Mouse (Mus musculus) gastrocnemius, adult 2 months (tissue): ENCODE results near the gene Nt5c2. TPM values are rescaled to one million over a fixed set of nuclear protein-coding genes. Genes with fewer than 3 reads are reported as not detected.

Source experiments
- DNase-seq: peaks from one replicate; pipeline ENCODE4 v3.0.0; 2022
- H3K27ac ChIP-seq: fragments of 200-600 bp; 2 replicates; pipeline ENCODE4 v1.8.1; 2022; ENCODE audit warnings: mild to moderate bottlenecking
- H3K4me3 ChIP-seq: fragments of 200-600 bp; 2 replicates; pipeline ENCODE4 v1.8.1; 2022; ENCODE audit warnings: mild to moderate bottlenecking, moderate library complexity
- CTCF ChIP-seq: fragments of 200-600 bp; IDR thresholded peaks from 2 replicates; pipeline ENCODE4 v1.8.1; 2022; ENCODE audit warnings: antibody characterized with exemption, mild to moderate bottlenecking, moderate library complexity
- intact Hi-C: fragments of 180-260 bp; cut with DNase I; formaldehyde crosslinking; loops from one replicate; pipeline ENCODE4 v1.15.1; 2025
- long read RNA-seq, 2 experiments: library from polyadenylated mRNA; stranded (forward); transcript quantifications; one replicate each; pipeline ENCODE4 v2.0.0; 2021
- total RNA-seq, 2 experiments: library from RNA; stranded (reverse); gene quantifications; 2 replicates each; pipeline ENCODE4 v1.2.3; 2021

The Nt5c2 gene
- total RNA-seq, result 10 to 100 TPM in 1 of 2 experiments, 1 to 10 TPM in 1; 9.5 to 18.2 TPM
- long read RNA-seq, experiment 1, transcript Nt5c2-202 (18 exons, 3,728 nt), result major isoform, 5 of 9 reads
- long read RNA-seq, experiment 1, partial matches to known transcripts, result 1 of 9 reads
- long read RNA-seq, experiment 1, other reads (novel, unspliced or antisense), result 2 of 9 reads
- long read RNA-seq, experiment 2, partial matches to known transcripts, result 0 of 6 reads
- long read RNA-seq, experiment 2, other reads (novel, unspliced or antisense), result 3 of 6 reads

GRCm38 (mm10) chr19:47014447-47015381 is at the start of gene Nt5c2, which contains the start of gene Ina:
TSS of gene Nt5c2 (minus strand) at chr19:47015153.
TSS of gene Ina (plus strand) at chr19:47014698.
- intact Hi-C loops, result no loop called here
- H3K4me3 ChIP-seq, result peak within 1 kb of the TSS; percentile 55
- TF ChIP-seq CTCF, result no peak
- H3K27ac ChIP-seq, result no peak within 1 kb of the TSS
- peak; percentile 48 for DNase-seq

GRCm38 (mm10) chr19:47057684-47058083 is 42.7 kb upstream of the Nt5c2 start:
- H3K4me3 ChIP-seq, result no peak overlapping the region
- intact Hi-C loops, result no loop called here
- no peak overlapping the region for H3K27ac ChIP-seq
- no peak for DNase-seq
- no peak for TF ChIP-seq CTCF

- intact Hi-C loops, result no loop called here
- DNase-seq, result no peak
- TF ChIP-seq CTCF, result no peak
- no peak overlapping the region for H3K27ac ChIP-seq
- no peak overlapping the region for H3K4me3 ChIP-seq
Observed at GRCm38 (mm10) chr19:47053471-47053870, 38.5 kb upstream of the Nt5c2 start.

- TF ChIP-seq CTCF, result no peak
- DNase-seq, result no peak
- Histone ChIP-seq H3K27ac (no peak overlapping the region), H3K4me3 (no peak overlapping the region)
- intact Hi-C loops, result no loop called here
Observed at GRCm38 (mm10) chr19:47052927-47053326, 38.0 kb upstream of the Nt5c2 start.

GRCm38 (mm10) chr19:47050271-47051032 is 35.5 kb upstream of the Nt5c2 start, which contains the start of gene Pcgf6:
TSS of gene Pcgf6 (minus strand) at chr19:47050906.
- H3K4me3 ChIP-seq, result peak within 1 kb of the TSS; percentile 78
- peak; percentile 84 for DNase-seq
- intact Hi-C loops, result no loop called here
- H3K27ac ChIP-seq, result peak within 1 kb of the TSS; percentile 89
- TF ChIP-seq CTCF, result no peak

GRCm38 (mm10) chr19:47049840-47050239 is 34.9 kb upstream of the Nt5c2 start:
- intact Hi-C loops, result loop anchor here (10.0 kb wide), 1 partner anchor 365 kb away; the partner anchor contains the start of gene Borcs7
- Histone ChIP-seq H3K4me3 (peak overlapping the region; percentile 78), H3K27ac (peak overlapping the region; percentile 89)
- DNase-seq, result no peak
- no peak for TF ChIP-seq CTCF

- H3K4me3 ChIP-seq, result no peak overlapping the region
- no peak for DNase-seq
- no peak overlapping the region for H3K27ac ChIP-seq
- no peak for TF ChIP-seq CTCF
- intact Hi-C loops, result loop anchor here (10.0 kb wide), 1 partner anchor 364 kb away; the partner anchor contains the start of gene Borcs7
Observed at GRCm38 (mm10) chr19:47049061-47049460, 34.1 kb upstream of the Nt5c2 start.

GRCm38 (mm10) chr19:47047236-47047833 is 32.4 kb upstream of the Nt5c2 start:
- intact Hi-C loops, result loop anchor here (10.0 kb wide), 1 partner anchor 363 kb away; the partner anchor contains the start of gene Borcs7
- peak; percentile 24 for DNase-seq

GRCm38 (mm10) chr19:47046343-47046742 is 31.4 kb upstream of the Nt5c2 start:
- H3K27ac ChIP-seq, result no peak overlapping the region
- TF ChIP-seq CTCF, result peak; percentile 13; the same call in 1 of the 2 replicates
- intact Hi-C loops, result loop anchor here (10.0 kb wide), 1 partner anchor 362 kb away; the partner anchor contains the start of gene Borcs7
- H3K4me3 ChIP-seq, result no peak overlapping the region
- no peak for DNase-seq

More at GRCm38 (mm10) chr19:47047236-47047833, 32.4 kb upstream of the Nt5c2 start:
- peak overlapping the region; percentile 61; the same call in 1 of the 2 replicates for H3K27ac ChIP-seq
- TF ChIP-seq CTCF, result no peak
- no peak overlapping the region for H3K4me3 ChIP-seq

- H3K4me3 ChIP-seq, result no peak overlapping the region
- no peak for DNase-seq
- no peak overlapping the region for H3K27ac ChIP-seq
- peak; percentile 51 for TF ChIP-seq CTCF
- intact Hi-C loops, result loop anchor here (10.0 kb wide), 1 partner anchor 359 kb away; the partner anchor contains the start of gene Borcs7
Observed at GRCm38 (mm10) chr19:47043608-47044007, 28.7 kb upstream of the Nt5c2 start.

GRCm38 (mm10) chr19:47040720-47041473 is 25.9 kb upstream of the Nt5c2 start:
- TF ChIP-seq CTCF, result no peak
- H3K4me3 ChIP-seq, result no peak overlapping the region
- peak overlapping the region; percentile 38 for H3K27ac ChIP-seq
- DNase-seq, result peak; percentile 27
- intact Hi-C loops, result loop anchor here (10.0 kb wide), 1 partner anchor 356 kb away; the partner anchor contains the start of gene Borcs7
